Mouse (Mus musculus): Measurements from ENCODE around the gene Hnrnpul1. TPM values are rescaled to one million over a fixed set of nuclear protein-coding genes. Genes with fewer than 3 reads are reported as not detected.

The Hnrnpul1 gene
- total RNA-seq, 1 experiment from 2014 or later: 119 TPM

DNA sequence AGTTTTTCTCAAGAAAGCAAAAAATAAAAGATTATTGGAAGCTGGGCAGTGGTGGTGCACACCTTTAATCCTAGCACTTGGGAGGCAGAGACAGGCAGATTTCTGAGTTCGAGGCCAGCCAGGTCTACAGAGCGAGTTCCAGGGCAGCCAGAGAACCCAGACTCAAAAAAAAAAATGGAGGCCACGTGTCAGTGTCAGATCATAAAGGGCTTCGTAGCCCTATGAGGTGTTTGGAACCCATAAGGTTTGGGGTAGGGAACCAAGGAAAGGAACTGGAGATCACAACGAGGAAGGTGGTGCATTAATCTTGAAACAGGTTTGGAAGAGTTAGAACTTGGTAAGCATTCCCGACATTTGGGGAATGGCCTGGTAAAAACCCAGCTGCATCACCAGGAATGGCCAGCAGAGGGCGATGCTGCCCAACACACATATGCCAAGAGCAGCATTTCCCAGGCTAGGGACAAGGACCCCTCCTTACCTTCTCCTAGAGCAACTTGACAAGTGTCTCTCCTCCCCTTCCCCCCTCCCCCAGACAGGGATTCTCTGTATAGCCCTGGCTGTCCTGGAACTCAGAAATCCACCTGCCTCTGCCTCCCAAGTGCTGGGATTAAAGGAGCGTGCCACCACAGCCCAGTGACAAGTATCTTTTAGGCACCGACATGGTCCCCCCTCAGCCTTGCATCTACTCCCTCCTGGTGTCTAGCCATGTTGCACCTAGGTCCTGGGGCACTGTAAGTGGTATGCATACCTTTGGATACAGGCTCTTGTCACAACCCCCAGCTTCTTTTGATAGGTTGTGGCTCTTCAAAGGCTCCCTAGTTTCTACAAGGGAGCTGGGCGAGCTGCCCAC is 34.6 kb downstream of the Hnrnpul1 start:
- DNase-seq: peak; percentile 86

- DNase-seq: peak; percentile 94
These were observed 35.7 kb downstream of the Hnrnpul1 start, which contains the start of gene Ccdc97 for GRCm38 (mm10) chr7:25718788-25719417. Gene Ccdc97 (minus strand): TSS chr7:25719088.

DNA sequence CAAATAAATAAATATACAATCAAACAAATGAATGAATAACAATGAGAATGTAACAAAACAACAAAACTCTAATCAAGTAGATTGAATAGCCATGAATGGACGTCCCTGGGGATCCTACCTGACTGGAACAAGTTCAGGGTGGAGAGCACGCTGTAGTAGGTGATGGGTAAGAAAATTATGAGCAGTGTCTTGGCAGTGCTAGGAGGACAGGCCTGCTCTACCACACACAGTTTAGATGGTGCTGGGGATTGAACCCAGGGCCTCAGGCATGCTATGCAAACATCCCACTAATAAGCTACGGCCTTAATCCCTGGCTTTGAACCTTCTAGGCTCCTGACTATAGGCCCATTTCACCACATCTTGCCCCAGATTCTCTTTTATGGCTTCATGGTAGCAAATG is 37.1 kb downstream of the Hnrnpul1 start:
- no peak for DNase-seq

GRCm38 (mm10) chr7:25715731-25716271 is 38.8 kb downstream of the Hnrnpul1 start:
- no peak for DNase-seq

DNA sequence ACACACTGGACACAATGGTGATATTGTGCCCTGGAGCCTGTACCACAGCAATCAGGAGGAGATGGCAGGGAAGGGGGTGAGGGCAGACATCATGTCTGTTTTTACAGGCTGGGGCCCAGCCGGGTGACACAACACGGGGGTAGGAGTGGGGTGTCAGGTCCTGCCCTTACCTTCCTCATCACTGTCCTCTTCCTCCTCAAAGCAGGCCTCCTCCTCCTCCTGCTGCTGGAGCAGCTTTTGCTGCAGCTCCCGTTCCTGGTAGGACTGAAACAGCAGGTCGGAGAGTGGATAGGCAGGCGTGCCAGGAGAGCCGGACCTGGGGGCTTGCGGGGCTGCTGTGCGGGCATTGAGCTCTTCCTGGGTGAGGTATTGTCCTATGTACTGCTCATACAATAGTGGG is 40.0 kb downstream of the Hnrnpul1 start:
- no peak for DNase-seq

DNA sequence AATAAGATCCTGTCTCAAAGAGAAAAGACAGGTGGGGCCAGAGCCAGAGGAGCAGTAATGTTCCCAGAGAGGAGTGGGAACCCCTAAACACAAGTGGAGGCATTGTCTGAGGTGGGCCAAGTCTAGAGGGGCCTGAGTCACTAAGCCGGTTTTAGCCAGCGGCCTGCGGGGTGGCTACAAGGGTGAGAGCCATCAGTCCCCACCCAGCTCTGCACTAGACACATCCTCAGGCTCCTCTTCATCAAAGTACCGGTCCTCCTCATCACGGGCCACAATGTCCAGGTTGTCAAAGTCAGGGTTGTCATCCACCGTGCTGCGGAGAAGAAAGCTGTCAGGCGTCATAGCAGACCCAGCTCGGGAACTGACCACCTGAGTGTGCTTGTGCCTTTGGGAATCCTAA is 41.8 kb downstream of the Hnrnpul1 start:
- no peak for DNase-seq

- peak; percentile 77 for DNase-seq
These were observed 42.8 kb downstream of the Hnrnpul1 start for GRCm38 (mm10) chr7:25711731-25712197.

GRCm38 (mm10) chr7:25711165-25711564 is 43.4 kb downstream of the Hnrnpul1 start:
- DNase-seq: no peak

GRCm38 (mm10) chr7:25710519-25711130 is 43.9 kb downstream of the Hnrnpul1 start:
- peak; percentile 68 for DNase-seq

DNA sequence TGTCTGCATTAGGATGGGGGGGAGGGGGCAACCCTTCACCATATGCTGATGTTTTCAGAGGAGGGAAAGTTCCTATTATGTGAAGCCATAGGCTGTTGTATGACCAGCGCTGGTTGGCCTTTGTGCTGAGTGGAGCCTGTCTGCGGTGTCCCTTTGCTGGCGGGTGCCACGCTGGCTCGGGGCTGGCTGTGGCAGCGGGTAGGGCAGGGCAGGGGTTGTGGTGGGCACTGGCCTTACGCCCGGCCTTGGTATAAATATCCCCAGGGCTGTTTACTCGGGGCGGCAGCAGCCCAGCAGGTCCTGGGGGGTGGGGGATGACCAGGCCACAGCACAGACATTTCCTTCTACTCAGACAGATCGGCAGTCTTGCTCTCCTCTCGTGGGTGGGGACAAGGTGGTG is 44.6 kb downstream of the Hnrnpul1 start:
- DNase-seq: peak; percentile 45

DNA sequence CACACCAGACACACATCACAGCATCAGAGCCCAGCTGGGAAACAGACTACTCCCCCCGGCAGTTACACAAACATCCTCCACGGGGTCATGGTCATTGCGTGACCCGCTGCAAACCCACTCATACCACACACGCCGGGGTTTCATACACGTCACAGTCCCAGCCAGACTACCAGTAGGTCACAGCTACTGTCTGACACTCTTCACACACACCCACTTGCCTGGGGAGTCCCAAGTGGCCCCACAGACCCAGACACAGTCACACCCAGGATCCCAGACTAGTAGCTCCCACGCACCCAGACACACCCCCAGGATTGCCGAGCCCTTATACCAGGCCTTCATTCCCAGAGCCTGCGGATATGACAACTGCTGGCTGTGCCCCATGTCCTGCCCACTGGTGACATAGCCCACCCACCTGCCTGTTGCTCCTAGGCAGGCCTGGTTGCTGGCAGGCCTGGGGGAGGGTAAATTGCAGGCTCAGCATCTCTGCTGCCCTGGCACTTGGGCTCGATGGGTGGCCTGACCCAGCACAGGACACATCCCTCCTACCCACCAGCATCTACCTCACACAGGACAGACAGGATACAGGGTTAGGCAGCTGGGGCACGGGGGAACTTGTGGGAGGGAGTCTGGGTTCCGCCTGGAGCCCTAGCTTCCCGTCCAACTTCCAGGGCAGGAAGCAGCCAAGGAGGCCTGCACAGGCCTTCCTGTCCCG is 46.8 kb downstream of the Hnrnpul1 start:
- peak; percentile 71 for DNase-seq

GRCm38 (mm10) chr7:25706578-25707170 is 47.9 kb downstream of the Hnrnpul1 start:
- DNase-seq: no peak

- DNase-seq: peak; percentile 70
These were observed 48.7 kb downstream of the Hnrnpul1 start for GRCm38 (mm10) chr7:25705801-25706251.

DNA sequence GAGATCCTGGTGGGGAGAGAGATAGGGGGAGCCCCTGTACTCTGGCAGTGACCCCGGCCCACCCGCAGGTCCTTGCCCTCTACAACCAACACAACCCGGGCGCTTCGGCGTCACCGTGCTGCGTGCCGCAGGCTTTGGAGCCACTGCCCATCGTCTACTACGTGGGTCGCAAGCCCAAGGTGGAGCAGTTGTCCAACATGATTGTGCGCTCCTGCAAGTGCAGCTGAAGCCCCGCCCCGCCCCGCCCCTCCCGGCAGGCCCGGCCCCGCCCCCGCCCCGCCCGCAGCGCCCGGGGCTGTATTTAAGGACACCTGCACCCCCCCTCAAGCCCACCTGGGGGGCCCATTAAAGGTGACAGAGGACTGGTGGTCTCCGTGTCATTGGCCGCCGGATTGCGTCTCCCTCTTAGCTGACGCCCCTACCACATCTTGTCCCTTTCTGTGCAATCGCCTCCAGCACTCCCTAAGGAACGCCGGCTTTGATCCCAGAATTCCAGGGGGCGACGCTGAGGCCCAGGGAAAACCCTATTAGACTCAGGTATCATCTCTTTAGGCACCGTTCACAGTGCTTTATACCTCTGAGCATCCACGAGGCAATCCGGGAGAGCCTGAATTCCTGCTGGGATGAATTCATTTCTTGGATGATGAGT is 49.7 kb downstream of the Hnrnpul1 start:
- peak; percentile 37 for DNase-seq

- DNase-seq: peak; percentile 52
These were observed 50.6 kb downstream of the Hnrnpul1 start for GRCm38 (mm10) chr7:25703793-25704494.

DNA sequence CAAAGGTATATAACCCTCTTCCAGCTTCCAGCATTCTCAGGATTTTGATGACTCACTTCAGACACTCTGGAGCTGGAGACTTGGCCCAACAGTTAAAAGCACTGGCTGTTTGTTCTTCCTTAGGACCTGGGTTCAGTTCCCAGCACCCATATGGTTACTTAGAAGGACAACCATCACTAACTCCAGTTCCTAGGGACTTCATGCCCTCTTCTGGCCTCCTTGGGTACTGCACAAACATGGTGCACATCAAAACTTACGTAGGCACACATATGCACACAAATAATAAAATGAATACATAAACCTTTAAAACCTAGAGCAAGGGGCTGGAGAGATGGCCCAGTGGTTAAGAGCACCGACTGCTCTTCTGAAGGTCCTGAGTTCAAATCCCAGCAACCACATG is 52.2 kb downstream of the Hnrnpul1 start:
- DNase-seq: no peak

GRCm38 (mm10) chr7:25700732-25701131 is 53.8 kb downstream of the Hnrnpul1 start:
- DNase-seq: no peak

- DNase-seq: no peak
These were observed 54.7 kb downstream of the Hnrnpul1 start for GRCm38 (mm10) chr7:25699851-25700250.

GRCm38 (mm10) chr7:25694104-25694503 is 60.5 kb downstream of the Hnrnpul1 start:
- no peak for DNase-seq

DNA sequence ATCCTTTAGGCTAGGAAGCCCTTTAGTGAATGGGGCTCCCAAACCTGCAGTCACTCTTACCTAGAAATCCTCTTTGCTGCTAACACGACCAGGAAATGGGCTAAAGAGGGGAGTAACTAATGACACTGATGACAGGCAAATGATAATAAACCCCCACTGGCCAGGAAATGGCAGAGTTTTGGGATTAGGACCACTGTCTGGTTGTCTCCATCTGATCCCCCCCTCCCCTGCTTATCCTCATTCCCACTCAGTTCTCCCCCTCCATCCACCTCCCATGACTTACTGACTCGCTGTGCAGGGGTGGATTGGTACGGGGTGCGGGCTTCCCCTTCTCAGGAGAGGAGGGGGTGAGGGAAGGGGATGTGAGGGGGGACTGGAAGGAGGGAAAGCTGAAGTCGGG is 64.5 kb downstream of the Hnrnpul1 start:
- DNase-seq: no peak

Data from adrenal gland, postnatal 14 days (tissue).